Mouse (Mus musculus) thymus, adult 2 months (tissue): ENCODE results near the gene Cntn5.

Source experiments
- CTCF ChIP-seq: fragments of 200-500 bp; IDR thresholded peaks from 2 replicates; pipeline ENCODE4 v1.5.1; 2012; ENCODE audit warnings: mild to moderate bottlenecking, control low read depth, low read length, moderate library complexity, borderline replicate concordance; ENCODE audit not compliant: control insufficient read depth, poor library complexity, insufficient read depth; ENCODE audit errors: extremely low read depth
- POLR2A ChIP-seq: fragments of 200-500 bp; IDR thresholded peaks from 2 replicates; pipeline ENCODE4 v1.6.1; 2012; ENCODE audit warnings: mild to moderate bottlenecking, low read length, control low read depth, moderate library complexity; ENCODE audit not compliant: control insufficient read depth, poor library complexity, insufficient read depth; ENCODE audit errors: extremely low read depth

DNA sequence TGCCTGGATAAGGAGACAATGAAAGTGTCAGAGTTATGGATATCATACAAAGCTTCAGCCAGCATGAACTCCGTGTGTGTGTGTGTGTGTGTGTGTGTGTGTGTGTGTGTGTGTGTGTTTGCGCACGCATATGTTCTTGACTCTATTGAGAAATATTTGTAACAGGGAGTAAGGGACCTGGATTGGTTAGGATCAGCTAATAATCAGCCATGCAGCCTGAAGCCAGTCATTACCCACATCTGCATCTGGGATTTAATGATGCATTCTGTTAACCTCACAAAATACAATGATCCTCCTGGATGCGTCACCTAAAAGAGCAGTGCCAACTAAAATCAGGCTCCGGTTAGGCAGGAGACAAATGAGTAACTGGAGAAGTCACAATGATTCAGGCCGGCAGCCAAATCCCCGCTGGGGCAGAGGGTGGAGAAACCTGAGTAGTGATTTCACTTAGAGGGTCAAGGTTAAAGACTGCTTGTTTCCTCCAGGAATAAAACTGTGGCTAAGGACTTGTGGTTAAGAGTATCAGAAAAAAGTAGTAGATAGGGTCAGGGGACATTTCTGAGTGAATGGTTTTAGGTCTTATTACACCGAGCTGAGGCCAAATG, 1021.7 kb downstream of the Cntn5 start:
- TF ChIP-seq POLR2A (no peak), CTCF (no peak)
